Mouse (Mus musculus): ENCODE data around the gene Gfra1. TPM values are rescaled to one million over a fixed set of nuclear protein-coding genes. Genes with fewer than 3 reads are reported as not detected.

Gfra1 gene
- total and polyA plus RNA-seq, 3 experiments = not detected

DNA sequence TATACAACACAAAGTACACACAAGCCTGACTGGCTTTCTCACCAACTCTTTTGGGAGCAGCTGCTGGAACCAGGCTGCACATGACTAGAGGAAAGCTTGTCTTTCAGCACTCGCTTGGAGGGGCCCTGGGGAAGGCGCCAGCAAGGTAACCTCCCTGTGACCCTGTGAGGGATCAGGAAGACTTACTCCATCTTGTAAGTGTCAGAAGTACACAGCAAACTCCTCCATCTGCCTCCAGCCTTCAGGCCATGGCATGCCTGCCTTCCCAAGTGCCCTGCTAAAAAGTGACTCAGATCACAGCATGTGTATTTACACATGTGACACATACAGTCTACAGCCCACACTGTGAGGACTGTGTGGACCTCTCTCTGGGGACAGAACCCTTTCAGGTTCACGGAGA lies 36.0 kb downstream of the Gfra1 start:
- peaks cover 1% of the 10 kb centered on the region for H3K27me3 ChIP-seq (replicated peaks)
- TF ChIP-seq SMC3 (IDR thresholded peaks at IDR 0.05; ENCODE audit: low read depth, low read length) (no peak), ELF1 (IDR thresholded peaks at IDR 0.05; ENCODE audit: low read depth, low read length) (no peak), ETS1 (conservative IDR thresholded peaks at IDR 0.05; ENCODE audit: low read depth, low read length) (no peak), HCFC1 (IDR thresholded peaks at IDR 0.05; ENCODE audit: low read depth, low read length) (no peak), MAX (IDR thresholded peaks at IDR 0.05; ENCODE audit: low read length) (no peak), MEF2A (IDR thresholded peaks at IDR 0.05; ENCODE audit: borderline replicate concordance, low read depth, low read length) (no peak), RCOR1 (conservative IDR thresholded peaks at IDR 0.05; ENCODE audit: low read depth, low read length) (no peak), MAZ (IDR thresholded peaks at IDR 0.05; ENCODE audit: low read depth, low read length) (no peak), IRF4 (IDR thresholded peaks at IDR 0.05; ENCODE audit: low read depth, low read length) (no peak), UBTF (IDR thresholded peaks at IDR 0.05; ENCODE audit: low read depth, low read length) (no peak), USF2 (conservative IDR thresholded peaks at IDR 0.05; ENCODE audit: low read depth, low read length) (no peak), POLR2AphosphoS2 (IDR thresholded peaks at IDR 0.05; ENCODE audit: low read depth, low read length) (no peak), TCF12 (IDR thresholded peaks at IDR 0.05; ENCODE audit: low read depth, low read length) (no peak), GABPA (IDR thresholded peaks at IDR 0.05; ENCODE audit: insufficient replicate concordance, low read depth, low read length) (no peak)
- H3K27ac ChIP-seq (ENCODE audit: insufficient read depth, low read depth) = no peak overlapping the region
- H3K36me3 ChIP-seq (replicated peaks in 1 of 2; ENCODE audit: control insufficient read depth in 1 of 2, insufficient read depth in 1 of 2, low read length in 1 of 2) = no peaks in the 10 kb centered on the region
- no peaks in the 10 kb centered on the region for H3K79me2 ChIP-seq (replicated peaks; ENCODE audit: control insufficient read depth, extremely low read depth, insufficient read depth, poor library complexity, severe bottlenecking)
- peaks cover 2% of the 10 kb centered on the region for H3K9me3 ChIP-seq (replicated peaks; ENCODE audit: low read length)
- no peak overlapping the region for H3K4me3 ChIP-seq (replicated peaks in 1 of 3; ENCODE audit: low read depth in 2 of 3, low read length in 2 of 3, poor library complexity in 1 of 3)
- dilution Hi-C loops (cut with MboI; ENCODE audit: extremely low pct_ligation_motif_present, extremely low pct_unique_long_range_greater_than_20kb, low sequenced_read_pairs) (no loop called here), in situ Hi-C loops (cut with MboI; ENCODE audit: low pct_ligation_motif_present, low pct_unique_long_range_greater_than_20kb, low sequenced_read_pairs) (no loop called here)
- H3K4me2 ChIP-seq (ENCODE audit: insufficient read depth, low read depth, poor library complexity, severe bottlenecking) = no peak overlapping the region
- DNase-seq (ENCODE audit: extremely low read depth) = no peak
- no peak overlapping the region for H3K9ac ChIP-seq (ENCODE audit: insufficient read depth, low read depth)
- H3K4me1 ChIP-seq (ENCODE audit: control insufficient read depth in 1 of 2, insufficient read depth in 2 of 2) = no peaks in the 10 kb centered on the region

- Histone ChIP-seq H3K79me2 (replicated peaks; ENCODE audit: control insufficient read depth, extremely low read depth, insufficient read depth, poor library complexity, severe bottlenecking) (no peaks in the 10 kb centered on the region), H3K27me3 (replicated peaks) (peaks cover 1% of the 10 kb centered on the region), H3K4me2 (ENCODE audit: insufficient read depth, low read depth, poor library complexity, severe bottlenecking) (no peak overlapping the region), H3K36me3 (replicated peaks in 1 of 2; ENCODE audit: control insufficient read depth in 1 of 2, insufficient read depth in 1 of 2, low read length in 1 of 2) (no peaks in the 10 kb centered on the region), H3K4me1 (ENCODE audit: control insufficient read depth in 1 of 2, insufficient read depth in 2 of 2) (no peaks in the 10 kb centered on the region), H3K27ac (ENCODE audit: insufficient read depth, low read depth) (no peak overlapping the region), H3K4me3 (replicated peaks in 1 of 3; ENCODE audit: low read depth in 2 of 3, low read length in 2 of 3, poor library complexity in 1 of 3) (no peak overlapping the region), H3K9me3 (replicated peaks; ENCODE audit: low read length) (peaks cover 2% of the 10 kb centered on the region), H3K9ac (ENCODE audit: insufficient read depth, low read depth) (no peak overlapping the region)
- no peak for DNase-seq (ENCODE audit: extremely low read depth)
- in situ Hi-C loops (cut with MboI; ENCODE audit: low pct_ligation_motif_present, low pct_unique_long_range_greater_than_20kb, low sequenced_read_pairs) = no loop called here
- TF ChIP-seq ZC3H11A (IDR thresholded peaks at IDR 0.05; ENCODE audit: low read depth, low read length) (no peak), MYC (IDR thresholded peaks at IDR 0.05; ENCODE audit: low read depth, low read length) (no peak), CHD1 (IDR thresholded peaks at IDR 0.05; ENCODE audit: low read depth, low read length) (no peak), CHD2 (IDR thresholded peaks at IDR 0.05; ENCODE audit: low read length) (no peak), NRF1 (IDR thresholded peaks at IDR 0.05; ENCODE audit: low read depth, low read length) (no peak), MEF2A (IDR thresholded peaks at IDR 0.05; ENCODE audit: borderline replicate concordance, low read depth, low read length) (no peak)
- dilution Hi-C loops (cut with MboI; ENCODE audit: extremely low pct_ligation_motif_present, extremely low pct_unique_long_range_greater_than_20kb, low sequenced_read_pairs) = no loop called here
Measured at GRCm38 (mm10) chr19:58419278-58419677, 36.4 kb downstream of the Gfra1 start.
